Mouse (Mus musculus): ENCODE measurements around the gene Prn. TPM values are rescaled to one million over a fixed set of nuclear protein-coding genes. Genes with fewer than 3 reads are reported as not detected.

Prn gene
- total and polyA plus RNA-seq, 2 experiments, result not detected

DNA sequence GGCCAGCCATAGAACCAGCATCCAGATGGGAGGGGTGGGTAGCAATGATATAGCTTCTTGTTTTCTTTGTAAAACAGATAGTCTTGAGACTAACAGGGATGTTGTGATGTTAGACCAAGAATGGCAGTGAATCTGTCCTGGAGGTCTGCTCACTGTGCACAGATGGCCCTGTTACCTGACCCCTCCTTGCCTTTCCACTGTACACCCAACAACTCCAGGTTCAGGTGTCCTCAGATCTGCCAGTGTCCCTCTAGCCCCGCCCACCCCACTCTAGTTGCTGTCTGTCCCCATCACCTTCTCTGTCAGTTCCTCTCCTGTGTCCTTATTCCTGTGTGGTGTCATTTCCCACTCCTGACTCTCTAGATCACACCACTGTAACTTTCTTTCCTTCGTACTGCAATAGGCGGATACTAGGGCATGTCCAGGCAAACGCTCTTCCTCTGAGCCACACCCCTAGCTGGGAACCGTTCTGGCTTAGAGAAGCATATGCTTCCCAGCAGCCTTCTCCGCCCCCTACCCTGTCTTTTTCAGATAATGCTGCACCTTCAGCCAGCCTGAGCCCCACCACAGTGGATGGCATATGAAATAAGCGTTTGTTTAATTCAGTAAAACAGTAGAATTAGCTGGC lies 22.6 kb downstream of the Prn start:
- no peak overlapping the region for H3K4me3 ChIP-seq (ENCODE audit: insufficient read depth, low read depth, low read length)
- no peak overlapping the region for H3K27ac ChIP-seq (replicated peaks; ENCODE audit: insufficient read depth, low read depth, low read length)

DNA sequence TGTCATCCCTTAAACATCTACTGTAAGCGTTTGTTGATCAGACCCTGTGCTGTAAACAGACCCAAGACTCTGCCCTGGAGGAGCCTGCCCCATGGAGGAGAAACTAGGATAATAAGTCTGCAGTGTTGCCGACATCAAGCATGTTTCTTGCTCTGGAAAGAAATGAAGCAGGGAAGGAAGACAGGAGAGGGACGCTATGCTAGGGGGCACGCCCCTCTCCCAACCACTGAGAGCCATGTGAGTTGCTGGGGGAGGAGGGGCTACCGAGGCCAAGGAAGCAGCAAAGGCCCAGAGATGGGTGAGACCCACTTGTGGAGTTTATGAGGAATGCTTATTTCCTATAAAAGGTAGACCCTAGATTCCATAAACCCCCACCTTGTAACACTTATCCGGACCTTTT lies 23.3 kb downstream of the Prn start:
- Histone ChIP-seq H3K4me3 (ENCODE audit: insufficient read depth, low read depth, low read length) (no peak overlapping the region), H3K4me1 (ENCODE audit: control insufficient read depth, insufficient read depth, low read length) (no peaks in the 10 kb centered on the region), H3K27me3 (ENCODE audit: control insufficient read depth, insufficient read depth, low read length) (no peaks in the 10 kb centered on the region), H3K36me3 (ENCODE audit: control insufficient read depth, insufficient read depth, low read length) (no peaks in the 10 kb centered on the region), H3K27ac (replicated peaks; ENCODE audit: insufficient read depth, low read depth, low read length) (no peak overlapping the region), H3K79me2 (ENCODE audit: control insufficient read depth, insufficient read depth, low read length) (no peaks in the 10 kb centered on the region), H3K9ac (ENCODE audit: low read depth, low read length) (no peak overlapping the region)
- 62% methylated on average over 6 of the region's 6 CpGs for WGBS
- TF ChIP-seq CTCF (IDR thresholded peaks at IDR 0.05; ENCODE audit: low read depth, low read length) (no peak), POLR2A (IDR thresholded peaks at IDR 0.05; ENCODE audit: extremely low read depth, insufficient read depth, low read length) (no peak)
- DNase-seq (ENCODE audit: extremely low read depth, low read depth, low spot score), result no peak

More for the DNA sequence above, 22.6 kb downstream of the Prn start:
- DNase-seq (ENCODE audit: extremely low read depth, low read depth, low spot score), result no peak
- 83% methylated on average over 7 of the region's 7 CpGs for WGBS
- H3K27me3 ChIP-seq (ENCODE audit: control insufficient read depth, insufficient read depth, low read length), result no peaks in the 10 kb centered on the region
- no peaks in the 10 kb centered on the region for H3K79me2 ChIP-seq (ENCODE audit: control insufficient read depth, insufficient read depth, low read length)
- no peak overlapping the region for H3K9ac ChIP-seq (ENCODE audit: low read depth, low read length)
- no peaks in the 10 kb centered on the region for H3K36me3 ChIP-seq (ENCODE audit: control insufficient read depth, insufficient read depth, low read length)
- TF ChIP-seq POLR2A (IDR thresholded peaks at IDR 0.05; ENCODE audit: extremely low read depth, insufficient read depth, low read length), result no peak
- TF ChIP-seq CTCF (IDR thresholded peaks at IDR 0.05; ENCODE audit: low read depth, low read length), result no peak
- no peaks in the 10 kb centered on the region for H3K4me1 ChIP-seq (ENCODE audit: control insufficient read depth, insufficient read depth, low read length)

- no peak for DNase-seq (ENCODE audit: extremely low read depth, low read depth, low spot score)
- WGBS, result 63% methylated on average over 3 of the region's 3 CpGs
- TF ChIP-seq POLR2A (IDR thresholded peaks at IDR 0.05; ENCODE audit: extremely low read depth, insufficient read depth, low read length) (no peak), CTCF (IDR thresholded peaks at IDR 0.05; ENCODE audit: low read depth, low read length) (no peak)
- Histone ChIP-seq H3K9ac (ENCODE audit: low read depth, low read length) (no peak overlapping the region), H3K27ac (replicated peaks; ENCODE audit: insufficient read depth, low read depth, low read length) (no peak overlapping the region), H3K79me2 (ENCODE audit: control insufficient read depth, insufficient read depth, low read length) (no peaks in the 10 kb centered on the region), H3K4me1 (ENCODE audit: control insufficient read depth, insufficient read depth, low read length) (no peaks in the 10 kb centered on the region), H3K36me3 (ENCODE audit: control insufficient read depth, insufficient read depth, low read length) (no peaks in the 10 kb centered on the region), H3K27me3 (ENCODE audit: control insufficient read depth, insufficient read depth, low read length) (no peaks in the 10 kb centered on the region), H3K4me3 (ENCODE audit: insufficient read depth, low read depth, low read length) (no peak overlapping the region)
Measured at GRCm38 (mm10) chr2:131933598-131933997, 23.8 kb downstream of the Prn start.

DNA sequence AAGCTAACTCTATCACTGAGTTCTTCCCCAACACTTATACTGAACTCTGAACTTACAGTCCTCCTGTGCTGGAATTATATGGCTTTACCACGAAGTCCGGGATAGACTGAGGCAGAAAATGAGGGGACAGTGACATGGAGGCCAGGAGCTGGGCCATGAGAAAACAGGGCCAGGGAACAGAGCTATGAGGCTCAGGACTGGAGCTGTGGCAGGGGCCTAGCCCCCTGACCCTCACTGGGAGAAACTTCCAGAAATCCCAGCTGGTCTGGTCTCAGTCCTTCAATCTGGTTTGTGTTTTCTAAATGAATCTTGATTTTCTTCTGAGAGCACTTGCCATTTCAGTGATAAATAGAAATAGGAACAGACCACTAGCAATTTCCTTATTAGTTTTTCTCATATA lies 24.5 kb downstream of the Prn start:
- no peak for TF ChIP-seq CTCF (IDR thresholded peaks at IDR 0.05; ENCODE audit: low read depth, low read length)
- no peak for TF ChIP-seq POLR2A (IDR thresholded peaks at IDR 0.05; ENCODE audit: extremely low read depth, insufficient read depth, low read length)
- no peaks in the 10 kb centered on the region for H3K36me3 ChIP-seq (ENCODE audit: control insufficient read depth, insufficient read depth, low read length)
- no peak for DNase-seq (ENCODE audit: extremely low read depth, low read depth, low spot score)
- H3K79me2 ChIP-seq (ENCODE audit: control insufficient read depth, insufficient read depth, low read length), result no peaks in the 10 kb centered on the region
- H3K27me3 ChIP-seq (ENCODE audit: control insufficient read depth, insufficient read depth, low read length), result no peaks in the 10 kb centered on the region
- no peak overlapping the region for H3K9ac ChIP-seq (ENCODE audit: low read depth, low read length)
- H3K4me3 ChIP-seq (ENCODE audit: insufficient read depth, low read depth, low read length), result no peak overlapping the region
- no peak overlapping the region for H3K27ac ChIP-seq (replicated peaks; ENCODE audit: insufficient read depth, low read depth, low read length)
- 93% methylated on average over 2 of the region's 2 CpGs for WGBS
- H3K4me1 ChIP-seq (ENCODE audit: control insufficient read depth, insufficient read depth, low read length), result no peaks in the 10 kb centered on the region

DNA sequence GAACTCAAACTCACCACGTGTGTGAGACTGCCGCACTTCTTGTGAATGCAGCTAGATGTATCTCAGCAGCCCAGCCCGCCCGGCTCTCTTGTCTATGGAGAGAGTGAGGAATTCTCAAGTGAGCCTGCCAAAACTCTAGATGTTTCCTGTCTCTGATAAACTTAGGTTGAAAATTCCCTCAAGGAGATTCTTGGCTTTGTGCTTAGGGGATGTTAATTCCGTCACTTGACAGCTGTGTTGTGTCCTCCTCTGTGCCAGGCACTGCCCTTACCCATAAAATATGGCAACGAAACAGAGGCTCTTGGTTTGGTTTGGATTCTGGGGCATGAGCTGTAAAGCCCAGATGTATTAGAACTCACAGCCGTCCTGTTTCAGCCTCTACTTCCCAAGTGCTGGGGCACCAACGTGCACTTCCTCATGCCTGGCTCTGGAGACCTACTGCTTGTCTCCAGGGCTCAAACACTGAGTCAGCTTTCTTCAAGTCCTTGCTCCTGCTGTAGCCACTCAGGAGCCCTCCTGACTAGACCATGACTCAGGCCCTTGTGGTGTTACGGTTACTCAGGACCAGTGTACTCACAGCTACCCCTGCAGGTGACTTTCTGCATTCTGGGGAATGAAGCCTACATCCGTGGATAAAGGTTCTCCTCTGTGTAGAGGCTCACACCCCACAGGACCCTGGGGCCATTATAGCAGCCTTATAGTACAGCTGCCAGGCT lies 25.8 kb downstream of the Prn start:
- no peak for TF ChIP-seq POLR2A (IDR thresholded peaks at IDR 0.05; ENCODE audit: extremely low read depth, insufficient read depth, low read length)
- 0 out of 2 replicates have a peak, but pooled peaks have one; percentile 6 for TF ChIP-seq CTCF (IDR thresholded peaks at IDR 0.05; ENCODE audit: low read depth, low read length)
- Histone ChIP-seq H3K36me3 (ENCODE audit: control insufficient read depth, insufficient read depth, low read length) (no peaks in the 10 kb centered on the region), H3K4me1 (ENCODE audit: control insufficient read depth, insufficient read depth, low read length) (no peaks in the 10 kb centered on the region), H3K4me3 (ENCODE audit: insufficient read depth, low read depth, low read length) (no peak overlapping the region), H3K27ac (replicated peaks; ENCODE audit: insufficient read depth, low read depth, low read length) (no peak overlapping the region), H3K79me2 (ENCODE audit: control insufficient read depth, insufficient read depth, low read length) (no peaks in the 10 kb centered on the region), H3K9ac (ENCODE audit: low read depth, low read length) (no peak overlapping the region), H3K27me3 (ENCODE audit: control insufficient read depth, insufficient read depth, low read length) (no peaks in the 10 kb centered on the region)
- 79% methylated on average over 10 of the region's 10 CpGs for WGBS
- no peak for DNase-seq (ENCODE audit: extremely low read depth, low read depth, low spot score)

DNA sequence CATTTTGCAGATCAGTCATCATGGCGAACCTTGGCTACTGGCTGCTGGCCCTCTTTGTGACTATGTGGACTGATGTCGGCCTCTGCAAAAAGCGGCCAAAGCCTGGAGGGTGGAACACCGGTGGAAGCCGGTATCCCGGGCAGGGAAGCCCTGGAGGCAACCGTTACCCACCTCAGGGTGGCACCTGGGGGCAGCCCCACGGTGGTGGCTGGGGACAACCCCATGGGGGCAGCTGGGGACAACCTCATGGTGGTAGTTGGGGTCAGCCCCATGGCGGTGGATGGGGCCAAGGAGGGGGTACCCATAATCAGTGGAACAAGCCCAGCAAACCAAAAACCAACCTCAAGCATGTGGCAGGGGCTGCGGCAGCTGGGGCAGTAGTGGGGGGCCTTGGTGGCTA lies 26.7 kb downstream of the Prn start:
- DNase-seq (ENCODE audit: extremely low read depth, low read depth, low spot score), result no peak
- Histone ChIP-seq H3K27ac (replicated peaks; ENCODE audit: insufficient read depth, low read depth, low read length) (no peak overlapping the region), H3K4me1 (ENCODE audit: control insufficient read depth, insufficient read depth, low read length) (no peaks in the 10 kb centered on the region), H3K4me3 (ENCODE audit: insufficient read depth, low read depth, low read length) (no peak overlapping the region), H3K9ac (ENCODE audit: low read depth, low read length) (no peak overlapping the region), H3K79me2 (ENCODE audit: control insufficient read depth, insufficient read depth, low read length) (no peaks in the 10 kb centered on the region), H3K27me3 (ENCODE audit: control insufficient read depth, insufficient read depth, low read length) (no peaks in the 10 kb centered on the region), H3K36me3 (ENCODE audit: control insufficient read depth, insufficient read depth, low read length) (no peaks in the 10 kb centered on the region)
- 99% methylated on average over 10 of the region's 10 CpGs for WGBS
- TF ChIP-seq POLR2A (IDR thresholded peaks at IDR 0.05; ENCODE audit: extremely low read depth, insufficient read depth, low read length) (no peak), CTCF (IDR thresholded peaks at IDR 0.05; ENCODE audit: low read depth, low read length) (no peak)

Data from liver, adult 2 months (tissue).